Mouse (Mus musculus): Measurements from ENCODE around the gene Trim67. TPM values are rescaled to one million over a fixed set of nuclear protein-coding genes. Genes with fewer than 3 reads are reported as not detected.

Gene Trim67
- polyA plus RNA-seq, 1 experiment: 0.09 TPM

DNA sequence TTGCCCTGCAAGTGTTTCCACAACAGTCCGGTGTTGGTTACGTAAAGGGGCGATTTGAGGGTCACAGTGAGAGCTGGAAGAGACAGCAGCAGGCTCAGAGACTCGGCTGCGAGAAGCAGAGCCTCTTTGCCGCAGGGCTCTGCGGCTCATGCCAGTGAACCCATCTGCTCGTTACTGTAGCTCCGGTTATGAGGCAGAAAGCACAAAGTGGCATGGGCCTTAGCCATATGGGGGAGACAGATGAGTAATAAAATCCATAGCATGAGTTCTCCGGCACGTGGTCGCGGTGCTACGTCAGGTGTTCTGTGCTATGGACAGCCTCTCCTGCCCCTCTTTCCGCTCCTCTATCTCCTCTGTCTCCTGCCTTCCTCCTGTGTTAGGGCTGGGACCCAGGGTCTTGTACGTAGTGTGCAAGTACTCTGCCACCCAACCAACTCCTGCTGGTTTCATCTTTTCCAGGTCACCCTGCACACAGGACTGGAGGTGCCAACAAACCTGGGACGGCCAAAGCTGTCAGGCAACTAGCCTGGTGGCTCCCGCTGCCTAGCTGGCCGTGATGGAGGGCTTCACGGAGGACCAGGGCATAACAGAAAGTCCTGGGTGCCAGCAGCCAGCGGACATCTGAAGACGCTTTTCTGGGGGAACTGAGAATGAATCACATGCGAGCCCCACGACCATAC, 35.8 kb downstream of the Trim67 start:
- Histone ChIP-seq H3K4me1 (ENCODE audit: control insufficient read depth, insufficient read depth, low read length) (peaks cover 18% of the 10 kb centered on the region), H3K27ac (ENCODE audit: insufficient read depth, low read depth, low read length) (no peak overlapping the region), H3K4me3 (ENCODE audit: insufficient read depth, low read length) (no peak overlapping the region)
- TF ChIP-seq POLR2A (IDR thresholded peaks at IDR 0.05; ENCODE audit: borderline replicate concordance, low read depth, low read length): no peak
- TF ChIP-seq CTCF (IDR thresholded peaks at IDR 0.05; ENCODE audit: low read depth, low read length): no peak

DNA sequence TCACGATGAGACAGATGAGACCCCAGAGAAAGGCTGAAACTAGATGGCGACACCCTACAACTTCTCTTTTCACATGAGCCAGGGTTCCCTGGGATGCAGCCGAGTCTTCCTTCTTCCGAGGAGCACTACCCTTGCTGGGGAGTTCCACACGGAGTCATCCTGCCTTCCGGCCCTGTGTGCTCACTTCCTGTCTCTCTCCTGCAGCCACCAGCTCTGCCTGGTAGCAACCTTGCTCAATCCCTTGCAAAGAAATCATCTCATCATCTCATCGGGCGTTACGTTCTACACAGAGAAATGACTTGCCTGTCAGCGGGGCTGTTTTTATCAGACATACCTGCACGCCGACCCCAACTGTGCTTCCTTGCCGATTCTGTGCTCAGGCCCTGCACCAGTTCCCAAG, 37.2 kb downstream of the Trim67 start:
- Histone ChIP-seq H3K4me3 (ENCODE audit: insufficient read depth, low read length) (no peak overlapping the region), H3K27ac (ENCODE audit: insufficient read depth, low read depth, low read length) (no peak overlapping the region), H3K4me1 (ENCODE audit: control insufficient read depth, insufficient read depth, low read length) (peaks cover 18% of the 10 kb centered on the region)
- no peak for TF ChIP-seq CTCF (IDR thresholded peaks at IDR 0.05; ENCODE audit: low read depth, low read length)

DNA sequence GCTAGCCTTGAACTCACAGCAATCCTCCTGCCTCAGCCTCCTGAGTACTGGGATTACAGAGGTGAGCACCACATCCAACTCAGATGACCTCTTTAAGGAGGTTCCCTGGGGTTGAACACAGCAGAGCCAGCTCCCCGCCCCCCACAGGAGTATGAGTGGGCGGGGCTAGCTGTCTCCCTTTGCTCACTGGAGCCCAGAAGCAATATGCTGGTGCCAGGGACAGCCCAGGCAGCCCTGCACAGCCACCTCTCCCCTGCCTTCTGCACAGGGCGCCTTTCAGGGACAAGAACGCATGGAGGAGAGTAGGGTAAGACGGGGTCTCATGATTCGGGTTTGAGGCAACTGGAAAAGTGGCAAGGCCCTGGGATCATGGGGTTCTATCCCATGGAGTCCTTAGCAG, 38.6 kb downstream of the Trim67 start:
- Histone ChIP-seq H3K4me3 (ENCODE audit: insufficient read depth, low read length) (no peak overlapping the region), H3K27ac (ENCODE audit: insufficient read depth, low read depth, low read length) (no peak overlapping the region), H3K4me1 (ENCODE audit: control insufficient read depth, insufficient read depth, low read length) (peaks cover 17% of the 10 kb centered on the region)
- TF ChIP-seq POLR2A (IDR thresholded peaks at IDR 0.05; ENCODE audit: borderline replicate concordance, low read depth, low read length) (no peak), CTCF (IDR thresholded peaks at IDR 0.05; ENCODE audit: low read depth, low read length) (no peak)

DNA sequence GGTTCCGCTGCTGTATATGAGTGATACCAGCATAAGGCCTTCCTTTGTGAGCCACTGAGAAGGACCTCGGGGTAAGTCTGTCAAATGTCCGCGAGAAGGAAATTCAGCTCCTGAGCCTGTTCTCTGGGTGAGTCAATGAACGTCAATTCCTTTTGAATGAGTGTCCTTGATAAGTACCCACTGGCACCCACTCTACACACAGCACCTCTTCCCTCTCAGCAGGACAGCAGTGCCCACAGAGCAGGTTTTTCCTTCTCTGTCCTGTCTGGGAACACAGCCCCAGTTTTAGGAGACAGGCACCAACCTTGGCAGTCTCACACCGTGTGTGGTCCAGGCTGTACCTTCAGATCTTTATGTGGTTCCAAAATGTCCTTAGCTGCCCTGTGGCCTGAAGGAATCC, 39.0 kb downstream of the Trim67 start:
- TF ChIP-seq POLR2A (IDR thresholded peaks at IDR 0.05; ENCODE audit: borderline replicate concordance, low read depth, low read length): no peak
- no peak for TF ChIP-seq CTCF (IDR thresholded peaks at IDR 0.05; ENCODE audit: low read depth, low read length)
- Histone ChIP-seq H3K4me3 (ENCODE audit: insufficient read depth, low read length) (no peak overlapping the region), H3K27ac (ENCODE audit: insufficient read depth, low read depth, low read length) (no peak overlapping the region), H3K4me1 (ENCODE audit: control insufficient read depth, insufficient read depth, low read length) (peaks cover 15% of the 10 kb centered on the region)

DNA sequence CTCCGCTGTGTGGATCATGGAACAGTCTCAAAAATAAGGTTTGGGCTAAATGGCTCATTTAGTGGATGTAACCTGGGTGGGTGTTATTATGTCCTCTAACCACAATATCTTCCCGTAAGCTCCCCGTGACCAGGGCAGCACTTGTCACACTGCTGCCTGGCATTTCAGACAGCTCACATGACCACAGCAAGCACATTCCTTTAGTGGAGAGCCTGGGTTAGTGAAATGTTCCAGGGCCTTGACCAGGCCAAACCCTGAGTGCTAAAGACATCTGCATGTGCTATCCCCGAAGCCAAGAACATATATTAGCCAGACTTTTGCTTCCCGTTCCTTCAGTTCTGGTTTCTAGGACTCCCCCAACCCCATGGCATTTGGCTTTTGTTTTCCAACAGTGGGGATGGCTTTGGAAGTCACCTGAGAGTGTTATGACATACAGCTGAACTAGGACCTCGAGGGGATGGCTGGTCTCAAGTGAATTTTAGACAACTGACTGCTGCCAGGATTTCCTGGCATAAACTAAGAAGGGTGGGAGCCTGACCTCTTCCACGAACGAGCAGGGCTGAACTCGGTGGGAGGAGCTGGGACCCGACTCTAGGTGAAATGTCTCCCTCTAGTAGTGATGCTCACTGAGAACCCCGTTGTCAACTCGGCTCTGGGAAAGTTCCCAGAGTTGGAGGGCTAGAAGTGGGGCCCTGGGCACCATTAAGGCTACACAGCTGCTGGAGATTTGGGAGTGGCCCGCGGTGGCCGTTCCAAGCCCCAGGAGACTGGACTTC, 40.7 kb downstream of the Trim67 start:
- Histone ChIP-seq H3K4me1 (ENCODE audit: control insufficient read depth, insufficient read depth, low read length) (peaks cover 12% of the 10 kb centered on the region), H3K27ac (ENCODE audit: insufficient read depth, low read depth, low read length) (no peak overlapping the region), H3K4me3 (ENCODE audit: insufficient read depth, low read length) (no peak overlapping the region)
- TF ChIP-seq CTCF (IDR thresholded peaks at IDR 0.05; ENCODE audit: low read depth, low read length) (no peak), POLR2A (IDR thresholded peaks at IDR 0.05; ENCODE audit: borderline replicate concordance, low read depth, low read length) (no peak)

DNA sequence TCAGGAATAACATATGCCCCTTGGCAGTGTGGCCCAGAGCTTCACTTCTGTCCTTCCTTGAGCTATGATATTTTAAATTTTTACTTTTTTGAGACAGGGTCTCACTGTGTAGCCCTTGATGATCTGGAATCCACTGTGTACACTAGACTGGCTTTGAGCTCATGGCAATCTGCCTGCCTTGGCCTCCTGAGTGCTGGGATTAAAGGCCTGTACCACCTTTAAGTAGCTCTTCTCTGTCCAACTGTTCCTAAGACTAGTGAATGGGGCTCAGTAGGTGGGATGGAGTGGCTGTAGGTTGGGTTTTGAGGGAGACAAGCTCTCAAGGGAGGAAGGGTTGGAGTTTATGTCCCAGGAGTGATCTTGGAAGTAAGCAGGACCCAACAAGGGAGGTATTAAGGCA, 43.0 kb downstream of the Trim67 start:
- peaks cover under 1% of the 10 kb centered on the region for H3K4me1 ChIP-seq (ENCODE audit: control insufficient read depth, insufficient read depth, low read length)
- TF ChIP-seq CTCF (IDR thresholded peaks at IDR 0.05; ENCODE audit: low read depth, low read length): no peak
- no peak for TF ChIP-seq POLR2A (IDR thresholded peaks at IDR 0.05; ENCODE audit: borderline replicate concordance, low read depth, low read length)
- no peak overlapping the region for H3K27ac ChIP-seq (ENCODE audit: insufficient read depth, low read depth, low read length)
- H3K4me3 ChIP-seq (ENCODE audit: insufficient read depth, low read length): no peak overlapping the region

DNA sequence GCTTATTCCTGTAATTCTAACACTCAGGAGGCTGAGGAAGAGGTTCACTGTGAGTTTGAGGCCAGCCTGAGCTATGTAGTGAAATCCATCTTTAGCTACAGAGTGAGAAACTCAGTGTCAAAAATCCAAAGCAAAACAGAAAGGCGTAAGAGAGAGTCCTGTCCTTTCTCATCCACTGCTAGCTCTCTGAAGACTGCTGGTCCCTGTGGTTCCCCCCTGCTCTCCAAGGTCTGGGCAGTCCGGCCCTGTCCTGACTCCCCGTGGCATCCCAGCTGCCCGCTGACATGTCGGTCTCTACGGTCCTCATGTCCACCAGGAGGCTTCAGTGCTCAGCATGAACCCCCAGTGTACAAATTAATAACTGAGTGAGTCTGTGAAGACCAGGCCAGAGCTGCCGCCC, 43.4 kb downstream of the Trim67 start:
- TF ChIP-seq POLR2A (IDR thresholded peaks at IDR 0.05; ENCODE audit: borderline replicate concordance, low read depth, low read length): no peak
- no peak for TF ChIP-seq CTCF (IDR thresholded peaks at IDR 0.05; ENCODE audit: low read depth, low read length)
- Histone ChIP-seq H3K4me3 (ENCODE audit: insufficient read depth, low read length) (no peak overlapping the region), H3K27ac (ENCODE audit: insufficient read depth, low read depth, low read length) (no peak overlapping the region)

DNA sequence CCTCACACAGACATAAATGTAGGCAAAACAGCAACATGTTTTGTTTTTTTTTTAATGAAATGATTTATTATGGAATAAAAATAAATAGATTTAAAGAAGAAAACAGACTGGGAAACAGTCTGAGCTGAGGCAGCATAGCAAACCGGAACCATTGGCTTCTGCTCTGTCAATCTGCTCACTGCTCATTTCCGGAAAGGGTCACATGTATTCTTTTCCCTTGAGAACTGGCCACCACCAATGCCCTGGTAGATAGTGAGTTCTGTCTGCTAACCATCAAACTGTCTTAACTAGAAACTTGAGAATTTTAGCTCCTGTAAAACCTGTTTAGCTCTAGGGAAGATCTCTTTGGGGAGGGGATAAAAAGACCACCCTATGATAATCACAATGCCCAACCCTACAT, 44.0 kb downstream of the Trim67 start:
- TF ChIP-seq CTCF (IDR thresholded peaks at IDR 0.05; ENCODE audit: low read depth, low read length) (no peak), POLR2A (IDR thresholded peaks at IDR 0.05; ENCODE audit: borderline replicate concordance, low read depth, low read length) (no peak)
- H3K4me3 ChIP-seq (ENCODE audit: insufficient read depth, low read length): no peak overlapping the region
- no peaks in the 10 kb centered on the region for H3K4me1 ChIP-seq (ENCODE audit: control insufficient read depth, insufficient read depth, low read length)
- no peak overlapping the region for H3K27ac ChIP-seq (ENCODE audit: insufficient read depth, low read depth, low read length)

More for the DNA sequence above, 43.4 kb downstream of the Trim67 start:
- H3K4me1 ChIP-seq (ENCODE audit: control insufficient read depth, insufficient read depth, low read length): no peaks in the 10 kb centered on the region; the same call in 1 of the 2 replicates

DNA sequence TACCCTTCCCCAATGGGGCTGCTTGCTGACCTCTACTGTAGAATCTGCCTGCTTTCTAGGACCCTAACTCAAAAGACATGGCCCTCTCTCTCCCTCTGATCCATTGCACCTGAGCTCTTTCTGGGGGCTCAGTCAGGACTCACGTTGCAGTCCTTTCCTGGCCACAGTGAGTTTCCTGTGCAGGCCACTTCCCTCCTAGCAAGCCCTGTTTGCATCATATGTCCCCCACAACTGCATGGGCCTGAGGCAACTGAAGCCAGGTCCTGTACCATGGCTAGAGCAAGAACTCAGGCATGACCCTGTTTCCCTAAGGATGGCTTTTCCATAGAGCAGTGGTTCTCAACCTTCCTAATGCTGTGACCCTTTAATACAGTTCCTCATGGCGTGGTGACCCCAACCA, 45.1 kb downstream of the Trim67 start:
- no peak overlapping the region for H3K4me3 ChIP-seq (ENCODE audit: insufficient read depth, low read length)
- no peaks in the 10 kb centered on the region for H3K4me1 ChIP-seq (ENCODE audit: control insufficient read depth, insufficient read depth, low read length)
- H3K27ac ChIP-seq (ENCODE audit: insufficient read depth, low read depth, low read length): no peak overlapping the region
- no peak for TF ChIP-seq CTCF (IDR thresholded peaks at IDR 0.05; ENCODE audit: low read depth, low read length)
- no peak for TF ChIP-seq POLR2A (IDR thresholded peaks at IDR 0.05; ENCODE audit: borderline replicate concordance, low read depth, low read length)

DNA sequence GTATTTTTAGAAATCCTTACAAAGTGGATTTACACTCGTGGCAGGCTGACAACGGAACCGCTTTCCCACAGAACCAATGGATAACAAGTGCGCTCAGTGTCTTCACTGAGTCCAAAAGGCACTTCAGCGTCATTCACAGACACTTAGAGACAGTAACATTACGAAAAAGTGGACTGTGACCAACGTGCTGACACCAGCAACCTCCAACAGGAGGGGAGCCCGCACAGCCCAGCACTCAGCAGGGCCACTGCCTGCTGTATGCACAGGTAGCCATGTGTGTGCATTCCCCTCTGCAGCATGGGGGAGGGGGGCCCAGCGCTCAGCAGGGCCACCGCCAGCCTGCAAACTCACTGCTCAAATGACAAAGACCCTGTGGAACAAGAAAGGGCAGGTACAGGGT, 46.5 kb downstream of the Trim67 start:
- H3K27ac ChIP-seq (ENCODE audit: insufficient read depth, low read depth, low read length): no peak overlapping the region
- TF ChIP-seq CTCF (IDR thresholded peaks at IDR 0.05; ENCODE audit: low read depth, low read length) (no peak), POLR2A (IDR thresholded peaks at IDR 0.05; ENCODE audit: borderline replicate concordance, low read depth, low read length) (no peak)
- H3K4me3 ChIP-seq (ENCODE audit: insufficient read depth, low read length): no peak overlapping the region
- H3K4me1 ChIP-seq (ENCODE audit: control insufficient read depth, insufficient read depth, low read length): no peaks in the 10 kb centered on the region
